ENCODE assay signal across 10 mouse cellular contexts in genomic region chr4:41196861-41197610, GRCm38 (mm10).
DNase-seq lines count a peak whose midpoint lies in the region; ATAC-seq and TF ChIP-seq lines count a peak whose summit lies in the region.
"Had no signal": no experiment of that assay in that cellular context is flagged by ENCODE, and none has a peak within 500 bp of the region (broad histone marks: within the 10 kb centered on the region; RNA-seq: fewer than 3 reads in every experiment).

No protein-coding gene starts in this region.

- no peaks in the 10 kb centered on the region; the same call in 1 of the 2 replicates for H3K4me1 ChIP-seq in forebrain, embryonic 14.5 days (ENCODE audit: control insufficient read depth, insufficient read depth, low read length)
- no peaks in the 10 kb centered on the region for H3K4me1 ChIP-seq in kidney, embryonic 14.5 days (ENCODE audit: control insufficient read depth, insufficient read depth, low read length)

- no peaks in the 10 kb centered on the region for H3K27me3 ChIP-seq in forebrain, embryonic 14.5 days (replicated peaks; ENCODE audit: control insufficient read depth, insufficient read depth, low read length)
- H3K27me3 ChIP-seq in kidney, embryonic 14.5 days (ENCODE audit: control insufficient read depth, insufficient read depth, low read length): no peaks in the 10 kb centered on the region
- H3K27me3 ChIP-seq: liver, embryonic 15.5 days had no signal

- ATAC-seq in forebrain, embryonic 14.5 days: peak; percentile 80
- ATAC-seq in kidney, embryonic 14.5 days (ENCODE audit: low FRiP score, low TSS enrichment): no peak

- DNase-seq in layer of hippocampus, adult 2 months (ENCODE audit: low spot score in 2 of 2): no peak
- DNase-seq in layer of hippocampus, postnatal 14 days (ENCODE audit: low spot score in 2 of 2): no peak
- peak; percentile 45 for DNase-seq in adrenal gland, postnatal 25 days
- DNase-seq in forebrain, embryonic 14.5 days (ENCODE audit: low spot score): peak; percentile 80
- peak; percentile 11 for DNase-seq in lung, postnatal 25 days (ENCODE audit: low spot score)
- no peak for DNase-seq in right cerebral cortex, adult 2 months (ENCODE audit: low spot score in 2 of 2)
- no peak for DNase-seq in frontal cortex, postnatal 14 days (ENCODE audit: low spot score in 2 of 2)
- DNase-seq: kidney, adult 8-10 months had no signal

- H3K4me3 ChIP-seq in layer of hippocampus, adult 2 months: no peak overlapping the region
- no peak overlapping the region for H3K4me3 ChIP-seq in forebrain, embryonic 14.5 days (ENCODE audit: low read depth, low read length)
- no peak overlapping the region for H3K4me3 ChIP-seq in kidney, embryonic 14.5 days (ENCODE audit: low read length)
- H3K4me3 ChIP-seq: liver, embryonic 15.5 days had no signal

- WGBS in forebrain, embryonic 14.5 days: 60% methylated on average over 3 of the region's 3 CpGs
- 77% methylated on average over 3 of the region's 3 CpGs for WGBS in kidney, embryonic 14.5 days

- H3K36me3 ChIP-seq in forebrain, embryonic 14.5 days (ENCODE audit: control insufficient read depth, insufficient read depth, low read length): peaks cover 99% of the 10 kb centered on the region
- H3K36me3 ChIP-seq in kidney, embryonic 14.5 days (ENCODE audit: control insufficient read depth, insufficient read depth, low read length): peaks cover 99% of the 10 kb centered on the region

- H3K27ac ChIP-seq in layer of hippocampus, adult 2 months: peak overlapping the region; percentile 2; the same call in 1 of the 2 replicates
- peak overlapping the region; percentile 83 for H3K27ac ChIP-seq in forebrain, embryonic 14.5 days (ENCODE audit: low read depth, low read length)
- no peak overlapping the region for H3K27ac ChIP-seq in kidney, embryonic 14.5 days (ENCODE audit: low read depth, low read length)
- H3K27ac ChIP-seq: liver, embryonic 15.5 days had no signal

- H3K9me3 ChIP-seq in forebrain, embryonic 14.5 days (replicated peaks; ENCODE audit: control insufficient read depth, low read length): no peaks in the 10 kb centered on the region
- H3K9me3 ChIP-seq in kidney, embryonic 14.5 days (ENCODE audit: control insufficient read depth, low read length): no peaks in the 10 kb centered on the region
- H3K9me3 ChIP-seq: liver, embryonic 15.5 days had no signal

- no peak overlapping the region for H3K4me2 ChIP-seq in forebrain, embryonic 14.5 days (ENCODE audit: low read length)
- H3K4me2 ChIP-seq in kidney, embryonic 14.5 days (replicated peaks; ENCODE audit: low read depth, low read length): no peak overlapping the region
- H3K4me2 ChIP-seq: liver, embryonic 15.5 days had no signal

- TF ChIP-seq CTCF in layer of hippocampus, adult 2 months (conservative IDR thresholded peaks at IDR 0.05): no peak

- no peak overlapping the region for H3K9ac ChIP-seq in forebrain, embryonic 14.5 days (ENCODE audit: low read length)
- H3K9ac ChIP-seq in kidney, embryonic 14.5 days (ENCODE audit: low read depth, low read length): no peak overlapping the region
- H3K9ac ChIP-seq: liver, embryonic 15.5 days had no signal

Comparison
In these comparisons a context has a peak if more than half of its experiments do, and no peak if none do; other contexts are left out.
1. DNase-seq: peak in adrenal gland, postnatal 25 days (single experiment), forebrain, embryonic 14.5 days (single experiment) and lung, postnatal 25 days (single experiment); none in layer of hippocampus, adult 2 months (0 of 2), layer of hippocampus, postnatal 14 days (0 of 2), right cerebral cortex, adult 2 months (0 of 2) and frontal cortex, postnatal 14 days (0 of 2).